Mouse (Mus musculus) CH12.LX (cell line): Measurements from ENCODE around the gene Hoxc4.

Experiments used
- E2F4 ChIP-seq: IDR thresholded peaks from 2 replicates; pipeline ENCODE4 v1.6.1; 2011; ENCODE audit warnings: low read depth, low read length, improper control_type of control experiment; ENCODE audit not compliant: insufficient replicate concordance
- ETS1 ChIP-seq: conservative IDR thresholded peaks from 2 replicates; pipeline ENCODE4 v1.6.1; 2012; ENCODE audit warnings: low read depth, mild to moderate bottlenecking, inconsistent platforms, low read length, improper control_type of control experiment, moderate library complexity
- IRF4 ChIP-seq: IDR thresholded peaks from 2 replicates; pipeline ENCODE4 v1.6.1; 2014; ENCODE audit warnings: low read depth, mild to moderate bottlenecking, inconsistent platforms, low read length, improper control_type of control experiment
- KAT2A ChIP-seq: IDR thresholded peaks from 2 replicates; pipeline ENCODE4 v1.6.1; 2012; ENCODE audit warnings: low read length, improper control_type of control experiment, inconsistent platforms; ENCODE audit not compliant: insufficient replicate concordance
- MAZ ChIP-seq: IDR thresholded peaks from 2 replicates; pipeline ENCODE4 v1.6.1; 2012; ENCODE audit warnings: low read depth, mild to moderate bottlenecking, inconsistent platforms, low read length, improper control_type of control experiment, moderate library complexity
- MEF2A ChIP-seq: IDR thresholded peaks from 2 replicates; pipeline ENCODE4 v1.6.1; 2014; ENCODE audit warnings: low read depth, mild to moderate bottlenecking, inconsistent platforms, low read length, improper control_type of control experiment, borderline replicate concordance
- MYC ChIP-seq: IDR thresholded peaks from 2 replicates; pipeline ENCODE4 v1.6.1; 2011; ENCODE audit warnings: low read depth, mild to moderate bottlenecking, improper control_type of control experiment, low read length
- PAX5 ChIP-seq: IDR thresholded peaks from 2 replicates; pipeline ENCODE4 v1.6.1; 2012; ENCODE audit warnings: low read length, inconsistent platforms, mixed read lengths
- POLR2A ChIP-seq: IDR thresholded peaks from 2 replicates; pipeline ENCODE4 v1.6.1; 2011; ENCODE audit warnings: low read depth, mild to moderate bottlenecking, improper control_type of control experiment, low read length
- RAD21 ChIP-seq: IDR thresholded peaks from 2 replicates; pipeline ENCODE4 v1.6.1; 2011; ENCODE audit warnings: low read depth, mild to moderate bottlenecking, low read length, improper control_type of control experiment, moderate library complexity
- ZC3H11A ChIP-seq: IDR thresholded peaks from 2 replicates; pipeline ENCODE4 v1.6.1; 2012; ENCODE audit warnings: low read depth, mild to moderate bottlenecking, inconsistent platforms, low read length, improper control_type of control experiment

DNA sequence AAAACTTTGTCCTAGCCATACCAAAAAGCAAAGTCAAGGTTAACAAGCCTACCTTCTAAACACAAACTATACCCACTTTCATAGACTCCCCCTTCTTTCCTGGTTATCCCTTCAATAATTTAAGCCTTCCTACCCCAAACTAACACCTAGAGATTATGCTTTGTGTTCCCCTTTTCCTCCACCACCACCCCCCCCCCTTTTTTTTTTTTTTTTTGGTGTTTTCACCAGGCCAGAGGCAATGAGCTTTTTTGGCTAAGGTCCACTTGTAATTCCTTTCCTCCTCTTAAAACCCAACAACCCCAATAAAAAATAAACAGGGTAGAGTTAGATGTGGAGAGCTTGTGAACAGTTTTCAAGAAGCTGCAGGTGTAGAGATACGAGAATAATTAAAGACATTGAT lies 49.4 kb upstream of the Hoxc4 start:
- no peak for TF ChIP-seq E2F4
- TF ChIP-seq MEF2A, result no peak
- TF ChIP-seq POLR2A, result no peak
- TF ChIP-seq KAT2A, result no peak
- TF ChIP-seq ETS1, result no peak
- no peak for TF ChIP-seq ZC3H11A
- TF ChIP-seq MYC, result no peak
- TF ChIP-seq MAZ, result no peak
- no peak for TF ChIP-seq PAX5
- no peak for TF ChIP-seq RAD21
- TF ChIP-seq IRF4, result no peak
